Mouse (Mus musculus) cerebellum, adult 2 months (tissue): ENCODE measurements at regions not wholly inside any gene's neighbourhood (a gene's known extent, or its start where the extent isn't known, plus 50 kb on each side); places are given as distances from the start of the nearest gene placed in this dataset.

Experiments
- CTCF ChIP-seq: fragments of 200-500 bp; IDR thresholded peaks from 2 replicates; pipeline ENCODE4 v1.5.1; 2011; ENCODE audit warnings: low read depth, mild to moderate bottlenecking, control low read depth, low read length, moderate library complexity, borderline replicate concordance; ENCODE audit not compliant: insufficient read depth
- POLR2A ChIP-seq: fragments of 200-500 bp; IDR thresholded peaks from 2 replicates; pipeline ENCODE4 v1.6.1; 2011; ENCODE audit warnings: low read length, control low read depth, borderline replicate concordance; ENCODE audit not compliant: insufficient read depth

- no peak for TF ChIP-seq CTCF
- no peak for TF ChIP-seq POLR2A
Measured at GRCm38 (mm10) chr9:115446681-115447080, 136.5 kb upstream of the Stt3b start.
